ENCODE assay signal across 27 mouse cellular contexts in genomic region chr10:19374311-19374710, GRCm38 (mm10). TPM values are rescaled to one million over a fixed set of nuclear protein-coding genes. Genes with fewer than 3 reads are reported as not detected.
DNase-seq lines count a peak whose midpoint lies in the region; ATAC-seq and TF ChIP-seq lines count a peak whose summit lies in the region.
"Had no signal": no experiment of that assay in that cellular context is flagged by ENCODE, and none has a peak within 500 bp of the region (broad histone marks: within the 10 kb centered on the region; RNA-seq: fewer than 3 reads in every experiment).

No protein-coding gene starts in this region.

- H3K4me1 ChIP-seq in forebrain, embryonic 14.5 days (ENCODE audit: control insufficient read depth, insufficient read depth, low read length), result peaks cover 22% of the 10 kb centered on the region
- no peaks in the 10 kb centered on the region for H3K4me1 ChIP-seq in forebrain, postnatal 0 days (ENCODE audit: insufficient read depth)
- H3K4me1 ChIP-seq in hindbrain, embryonic 15.5 days (replicated peaks), result 0 out of 2 replicates have a peak, but pooled peaks cover 3% of the 10 kb centered on the region
- no peaks in the 10 kb centered on the region for H3K4me1 ChIP-seq in hindbrain, postnatal 0 days (ENCODE audit: insufficient read depth, low read length)
- H3K4me1 ChIP-seq in neural tube, embryonic 13.5 days (replicated peaks), result peaks cover 14% of the 10 kb centered on the region
- peaks cover 5% of the 10 kb centered on the region; the same call in 1 of the 2 replicates for H3K4me1 ChIP-seq in neural tube, embryonic 15.5 days
- H3K4me1 ChIP-seq: embryonic facial prominence, embryonic 12.5 days; embryonic facial prominence, embryonic 15.5 days had no signal

- TF ChIP-seq CTCF in forebrain, postnatal 0 days (IDR thresholded peaks at IDR 0.05; ENCODE audit: low read depth), result no peak
- TF ChIP-seq CTCF in hindbrain, postnatal 0 days (IDR thresholded peaks at IDR 0.05; ENCODE audit: low read depth), result no peak

- H3K9ac ChIP-seq in forebrain, embryonic 14.5 days (ENCODE audit: low read length), result no peak overlapping the region
- H3K9ac ChIP-seq in forebrain, postnatal 0 days, result no peak overlapping the region
- no peak overlapping the region for H3K9ac ChIP-seq in hindbrain, embryonic 15.5 days
- H3K9ac ChIP-seq in hindbrain, postnatal 0 days (replicated peaks; ENCODE audit: low read length), result no peak overlapping the region
- no peak overlapping the region for H3K9ac ChIP-seq in neural tube, embryonic 13.5 days
- H3K9ac ChIP-seq in neural tube, embryonic 15.5 days (replicated peaks), result no peak overlapping the region
- H3K9ac ChIP-seq: embryonic facial prominence, embryonic 12.5 days; embryonic facial prominence, embryonic 15.5 days; forebrain, embryonic 12.5 days; heart, embryonic 13.5 days had no signal

- 56% methylated on average over 3 of the region's 3 CpGs for WGBS in forebrain, embryonic 14.5 days
- WGBS in forebrain, postnatal 0 days, result 62% methylated on average over 3 of the region's 3 CpGs
- 64% methylated on average over 3 of the region's 3 CpGs for WGBS in hindbrain, embryonic 15.5 days
- WGBS in hindbrain, postnatal 0 days, result 44% methylated on average over 3 of the region's 3 CpGs
- 56% methylated on average over 3 of the region's 3 CpGs for WGBS in neural tube, embryonic 13.5 days
- WGBS in neural tube, embryonic 15.5 days, result 61% methylated on average over 3 of the region's 3 CpGs

- ATAC-seq in forebrain, embryonic 14.5 days, result peak; percentile 13; the same call in 1 of the 2 replicates
- no peak for ATAC-seq in forebrain, postnatal 0 days
- ATAC-seq in hindbrain, embryonic 15.5 days (ENCODE audit: low FRiP score, low read depth), result peak; percentile 19; the same call in 1 of the 2 replicates
- ATAC-seq in hindbrain, postnatal 0 days, result no peak
- ATAC-seq in neural tube, embryonic 13.5 days (ENCODE audit: low read depth), result peak; percentile 13; the same call in 1 of the 2 replicates
- ATAC-seq in neural tube, embryonic 15.5 days (ENCODE audit: low FRiP score), result no peak
- ATAC-seq: activated CD4-positive, CD25-positive, alpha-beta regulatory T cell, adult 4 months; inflammation-experienced regulatory T-cells, adult 6 months; intestine, embryonic 16.5 days had no signal

- peak; percentile 9 for DNase-seq in cerebellum, adult 9-11 months
- no peak for DNase-seq in cerebellum, adult 8-10 months
- DNase-seq in forebrain, embryonic 14.5 days (ENCODE audit: low spot score), result no peak
- DNase-seq in forebrain, postnatal 0 days, result no peak
- no peak for DNase-seq in hindbrain, postnatal 0 days (ENCODE audit: low spot score)
- DNase-seq: adrenal gland, adult 8-10 months; adrenal gland, postnatal 25 days; gastrocnemius, postnatal 10 days; gastrocnemius, postnatal 36 days; heart, adult 2 months; heart, postnatal 14 days; heart, postnatal 4 days; kidney, adult 18-20 months had no signal

- no peaks in the 10 kb centered on the region for H3K27me3 ChIP-seq in forebrain, embryonic 14.5 days (replicated peaks; ENCODE audit: control insufficient read depth, insufficient read depth, low read length)
- peaks cover 5% of the 10 kb centered on the region; the same call in 1 of the 2 replicates for H3K27me3 ChIP-seq in forebrain, postnatal 0 days (ENCODE audit: insufficient read depth, low read length)
- peaks cover 10% of the 10 kb centered on the region for H3K27me3 ChIP-seq in hindbrain, embryonic 15.5 days
- H3K27me3 ChIP-seq in hindbrain, postnatal 0 days (ENCODE audit: insufficient read depth, low read length), result no peaks in the 10 kb centered on the region
- peaks cover 74% of the 10 kb centered on the region for H3K27me3 ChIP-seq in neural tube, embryonic 13.5 days
- H3K27me3 ChIP-seq in neural tube, embryonic 15.5 days (replicated peaks), result peaks cover 45% of the 10 kb centered on the region
- H3K27me3 ChIP-seq: embryonic facial prominence, embryonic 12.5 days; embryonic facial prominence, embryonic 15.5 days; heart, embryonic 13.5 days had no signal

- H3K4me3 ChIP-seq in forebrain, embryonic 14.5 days (ENCODE audit: low read depth, low read length), result no peak overlapping the region
- H3K4me3 ChIP-seq in forebrain, postnatal 0 days (ENCODE audit: low read depth, low read length), result no peak overlapping the region
- no peak overlapping the region for H3K4me3 ChIP-seq in hindbrain, embryonic 15.5 days
- no peak overlapping the region for H3K4me3 ChIP-seq in hindbrain, postnatal 0 days (ENCODE audit: low read length)
- H3K4me3 ChIP-seq in neural tube, embryonic 13.5 days, result no peak overlapping the region
- H3K4me3 ChIP-seq in neural tube, embryonic 15.5 days (replicated peaks), result no peak overlapping the region
- H3K4me3 ChIP-seq: embryonic facial prominence, embryonic 12.5 days; embryonic facial prominence, embryonic 15.5 days; forebrain, embryonic 12.5 days; heart, adult 2 months; heart, embryonic 10.5 days; heart, embryonic 13.5 days had no signal

- H3K27ac ChIP-seq in forebrain, embryonic 14.5 days (ENCODE audit: low read depth, low read length), result no peak overlapping the region; the same call in 1 of the 2 replicates
- no peak overlapping the region for H3K27ac ChIP-seq in forebrain, postnatal 0 days (ENCODE audit: low read depth, low read length)
- no peak overlapping the region for H3K27ac ChIP-seq in hindbrain, embryonic 15.5 days (replicated peaks)
- H3K27ac ChIP-seq in hindbrain, postnatal 0 days, result no peak overlapping the region
- H3K27ac ChIP-seq in neural tube, embryonic 13.5 days (replicated peaks), result no peak overlapping the region
- H3K27ac ChIP-seq in neural tube, embryonic 15.5 days (replicated peaks), result no peak overlapping the region
- H3K27ac ChIP-seq: embryonic facial prominence, embryonic 12.5 days; embryonic facial prominence, embryonic 15.5 days; forebrain, embryonic 12.5 days; heart, adult 2 months; heart, embryonic 10.5 days; heart, embryonic 13.5 days had no signal

- peaks cover under 1% of the 10 kb centered on the region; the same call in 1 of the 2 replicates for H3K9me3 ChIP-seq in forebrain, embryonic 14.5 days (replicated peaks; ENCODE audit: control insufficient read depth, low read length)
- no peaks in the 10 kb centered on the region for H3K9me3 ChIP-seq in forebrain, postnatal 0 days (ENCODE audit: low read length)
- H3K9me3 ChIP-seq in hindbrain, embryonic 15.5 days, result peaks cover 5% of the 10 kb centered on the region; the same call in 1 of the 2 replicates
- H3K9me3 ChIP-seq in hindbrain, postnatal 0 days (ENCODE audit: low read length), result peaks cover 7% of the 10 kb centered on the region; the same call in 1 of the 2 replicates
- H3K9me3 ChIP-seq in neural tube, embryonic 13.5 days, result peaks cover 9% of the 10 kb centered on the region; the same call in 1 of the 2 replicates
- H3K9me3 ChIP-seq in neural tube, embryonic 15.5 days (replicated peaks), result no peaks in the 10 kb centered on the region
- H3K9me3 ChIP-seq: embryonic facial prominence, embryonic 15.5 days had no signal

- no peak overlapping the region for H3K4me2 ChIP-seq in forebrain, embryonic 14.5 days (ENCODE audit: low read length)
- H3K4me2 ChIP-seq in forebrain, postnatal 0 days (ENCODE audit: low read depth), result no peak overlapping the region
- H3K4me2 ChIP-seq in hindbrain, embryonic 15.5 days, result no peak overlapping the region
- H3K4me2 ChIP-seq in hindbrain, postnatal 0 days (ENCODE audit: low read depth, low read length), result no peak overlapping the region
- H3K4me2 ChIP-seq in neural tube, embryonic 13.5 days, result no peak overlapping the region
- H3K4me2 ChIP-seq in neural tube, embryonic 15.5 days, result no peak overlapping the region
- H3K4me2 ChIP-seq: embryonic facial prominence, embryonic 12.5 days; embryonic facial prominence, embryonic 15.5 days; forebrain, embryonic 12.5 days; heart, embryonic 13.5 days had no signal

- H3K36me3 ChIP-seq in forebrain, embryonic 14.5 days (ENCODE audit: control insufficient read depth, insufficient read depth, low read length), result no peaks in the 10 kb centered on the region
- no peaks in the 10 kb centered on the region for H3K36me3 ChIP-seq in forebrain, postnatal 0 days (ENCODE audit: insufficient read depth)
- H3K36me3 ChIP-seq in hindbrain, embryonic 15.5 days, result no peaks in the 10 kb centered on the region
- no peaks in the 10 kb centered on the region for H3K36me3 ChIP-seq in hindbrain, postnatal 0 days (ENCODE audit: insufficient read depth, low read length)
- no peaks in the 10 kb centered on the region for H3K36me3 ChIP-seq in neural tube, embryonic 13.5 days
- H3K36me3 ChIP-seq in neural tube, embryonic 15.5 days, result no peaks in the 10 kb centered on the region
- H3K36me3 ChIP-seq: embryonic facial prominence, embryonic 12.5 days; embryonic facial prominence, embryonic 15.5 days; forebrain, embryonic 12.5 days; heart, embryonic 10.5 days; heart, embryonic 13.5 days had no signal

RNA-seq across cellular contexts. Expression of gene Olig3, which starts 18.0 kb away (rescaled TPM):
- 1.7 and 1.8 TPM in 2 replicates for polyA plus RNA-seq in forebrain, embryonic 14.5 days (2014; fragmentation: Nextera tagmentation; extraction: Ambion mirVana)
- 0.08 TPM in 1 of 2 replicates, not detected in the other for total RNA-seq in forebrain, postnatal 0 days (2014; rRNA removed)
- polyA plus RNA-seq in forebrain, postnatal 0 days (2015; fragmentation: Nextera tagmentation; extraction: Ambion mirVana), result 0.06 and 0.65 TPM in 2 replicates
- 11.3 and 11.6 TPM in 2 replicates for polyA plus RNA-seq in hindbrain, embryonic 15.5 days (2015; fragmentation: Nextera tagmentation; extraction: Ambion mirVana)
- 1.3 TPM in 1 of 2 replicates, not detected in the other for total RNA-seq in hindbrain, postnatal 0 days (2014; rRNA removed)
- 1.8 and 1.9 TPM in 2 replicates for polyA plus RNA-seq in hindbrain, postnatal 0 days (2015; fragmentation: Nextera tagmentation; extraction: Ambion mirVana)
- 21.5 and 26.3 TPM in 2 replicates for polyA plus RNA-seq in neural tube, embryonic 13.5 days (2015; fragmentation: Nextera tagmentation; extraction: Ambion mirVana)
- 14.9 and 17.3 TPM in 2 replicates for polyA plus RNA-seq in neural tube, embryonic 15.5 days (2015; fragmentation: Nextera tagmentation; extraction: Ambion mirVana)
- total RNA-seq: adrenal gland, adult 8-10 months; adrenal gland, postnatal 25 days; common myeloid progenitor, adult 5-6 weeks; gastrocnemius, postnatal 10 days; gastrocnemius, postnatal 36 days; granulocyte monocyte progenitor cell, adult 5-6 weeks; heart, adult 2 months; heart, postnatal 4 days had no signal
- polyA plus RNA-seq: activated CD4-positive, CD25-positive, alpha-beta regulatory T cell, adult 4 months; embryonic facial prominence, embryonic 15.5 days; heart, adult 2 months; heart, embryonic 10.5 days; heart, embryonic 13.5 days; heart, embryonic 16.5 days; inflammation-experienced regulatory T-cells, adult 6 months; intestine, embryonic 16.5 days had no signal

Comparison
In these comparisons a context has a peak if more than half of its experiments do, and no peak if none do; other contexts are left out.
1. ATAC-seq: peak in forebrain, embryonic 14.5 days (single experiment), hindbrain, embryonic 15.5 days (single experiment) and neural tube, embryonic 13.5 days (single experiment); none in forebrain, postnatal 0 days (single experiment), hindbrain, postnatal 0 days (single experiment) and neural tube, embryonic 15.5 days (single experiment).